Mouse (Mus musculus) forebrain, embryonic 15.5 days (tissue): ENCODE data around the gene Sstr4. TPM values are rescaled to one million over a fixed set of nuclear protein-coding genes. Genes with fewer than 3 reads are reported as not detected.
A peak's percentile ranks its signal among the peaks of the same experiment; 100 is the strongest.

Experiments
- ATAC-seq: fragments of 200-750 bp; cut with Nextera tagmentation; replicated peaks from 2 replicates; pipeline ENCODE4 v1.8.0; 2017; ENCODE audit warnings: mild to moderate bottlenecking, moderate TSS enrichment, moderate library complexity
- H3K27ac ChIP-seq: fragments of 300-500 bp; sonication (generic); replicated peaks from 2 replicates; pipeline ENCODE4 v1.5.1; 2015; ENCODE audit warnings: mild to moderate bottlenecking, inconsistent platforms
- H3K27me3 ChIP-seq: fragments of 300-500 bp; sonication (generic); 2 replicates; pipeline ENCODE4 v1.6.1; 2015; ENCODE audit warnings: inconsistent platforms
- H3K36me3 ChIP-seq: fragments of 300-500 bp; sonication (generic); 2 replicates; pipeline ENCODE4 v1.6.1; 2015; ENCODE audit warnings: mild to moderate bottlenecking, inconsistent platforms
- H3K4me1 ChIP-seq: fragments of 300-500 bp; sonication (generic); 2 replicates; pipeline ENCODE4 v1.6.1; 2015; ENCODE audit warnings: inconsistent platforms
- H3K4me2 ChIP-seq: fragments of 300-500 bp; sonication (generic); replicated peaks from 2 replicates; pipeline ENCODE4 v1.6.1; 2015; ENCODE audit warnings: mild to moderate bottlenecking, inconsistent platforms
- H3K4me3 ChIP-seq: fragments of 300-500 bp; sonication (generic); 2 replicates; pipeline ENCODE4 v1.5.1; 2015; ENCODE audit warnings: mild to moderate bottlenecking, inconsistent platforms
- H3K9ac ChIP-seq: fragments of 300-500 bp; sonication (generic); replicated peaks from 2 replicates; pipeline ENCODE4 v1.6.1; 2015; ENCODE audit warnings: mild to moderate bottlenecking, inconsistent platforms
- H3K9me3 ChIP-seq: fragments of 300-500 bp; sonication (generic); 2 replicates; pipeline ENCODE4 v1.6.1; 2016; ENCODE audit warnings: inconsistent platforms
- WGBS: fragments of 180-500 bp; shearing (Covaris S2); methylation state at CpG from one replicate; pipeline ENCODE4 v1.1.7; 2015; ENCODE audit warnings: mixed read lengths; 5-methylcytosine and 5-hydroxymethylcytosine counted together
- polyA plus RNA-seq: library from polyadenylated mRNA; unstranded; fragments of >200 nt; fragmentation: Nextera tagmentation; extraction: Ambion mirVana; gene quantifications from 2 replicates; pipeline ENCODE4 v1.2.1, GENCODE M21; 2015

Sstr4 gene
- polyA plus RNA-seq, 1 experiment from 2014 or later, result 1.5 TPM

DNA sequence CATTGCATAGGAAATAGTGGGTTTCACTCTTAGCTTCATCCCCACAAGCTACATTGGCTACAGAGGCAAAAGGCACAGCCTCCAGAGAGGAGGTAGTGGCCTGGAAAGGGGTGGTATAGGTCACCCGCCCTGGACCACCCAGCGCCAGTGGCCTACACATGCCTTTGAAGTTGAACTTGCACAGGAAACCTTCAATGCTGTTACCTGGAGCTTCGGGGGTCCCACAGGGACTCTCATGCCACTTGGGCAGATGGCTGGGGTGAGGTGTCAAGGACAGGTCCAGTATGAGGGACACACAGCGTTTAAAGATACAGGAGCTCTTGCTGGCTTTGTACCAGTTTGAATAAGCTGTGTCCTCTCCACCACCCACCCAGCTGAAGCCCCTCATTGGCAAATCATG, 47.6 kb downstream of the Sstr4 start:
- Histone ChIP-seq H3K27ac (0 out of 2 replicates have a peak overlapping the region, but pooled peaks have one; percentile 21), H3K4me1 (no peaks in the 10 kb centered on the region), H3K9me3 (no peaks in the 10 kb centered on the region), H3K27me3 (no peaks in the 10 kb centered on the region), H3K9ac (no peak overlapping the region), H3K4me3 (no peak overlapping the region), H3K36me3 (no peaks in the 10 kb centered on the region), H3K4me2 (no peak overlapping the region)
- ATAC-seq, result no peak; the same call in 1 of the 2 replicates
- 96% methylated on average over 4 of the region's 4 CpGs for WGBS

DNA sequence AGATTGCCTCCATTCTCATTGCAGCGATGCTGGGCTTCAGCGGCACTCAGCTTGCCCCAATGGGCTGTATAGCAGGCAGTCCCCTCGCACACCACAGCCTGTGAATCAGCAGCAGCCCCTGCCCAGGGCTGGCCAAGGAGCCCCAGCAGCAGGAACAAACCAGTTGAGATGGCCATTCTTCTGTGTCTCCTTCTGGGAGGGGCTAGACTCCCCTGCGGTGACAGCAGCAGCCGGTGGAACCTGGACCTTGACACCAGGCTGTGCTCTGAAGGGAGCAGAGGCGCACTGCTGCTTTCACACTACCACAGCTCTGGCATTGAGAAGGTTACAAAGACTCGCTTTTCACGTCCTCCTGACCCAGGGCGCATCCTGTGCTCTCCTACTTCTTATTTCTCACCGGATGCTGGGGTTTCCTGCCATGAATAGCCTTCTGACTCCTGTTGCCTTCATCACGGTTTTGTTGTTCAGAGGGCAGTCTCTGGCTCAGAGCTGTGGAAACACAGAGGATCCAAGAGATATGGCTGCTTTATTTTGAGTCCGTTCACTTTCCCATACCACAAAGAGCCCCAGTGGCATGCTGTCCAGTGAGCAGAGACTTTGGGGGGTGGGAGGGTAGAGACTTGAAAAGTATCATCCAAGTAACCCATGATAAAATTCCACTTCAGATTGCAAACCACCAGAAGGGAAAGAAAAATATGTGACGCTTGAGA, 48.3 kb downstream of the Sstr4 start, which contains the start of gene Cd93:
Gene Cd93, minus strand, starts transcription at position 315 of the 710 bp plus-strand sequence.
- Histone ChIP-seq H3K9me3 (no peaks in the 10 kb centered on the region), H3K27me3 (no peaks in the 10 kb centered on the region), H3K9ac (no peak within 1 kb of the TSS), H3K4me1 (no peaks in the 10 kb centered on the region), H3K4me2 (no peak within 1 kb of the TSS), H3K36me3 (no peaks in the 10 kb centered on the region), H3K4me3 (no peak within 1 kb of the TSS), H3K27ac (0 out of 2 replicates have a peak within 1 kb of the TSS, but pooled peaks have one; percentile 21)
- WGBS, result 69% methylated on average over 13 of the region's 13 CpGs
- ATAC-seq, result no peak; the same call in 1 of the 2 replicates

DNA sequence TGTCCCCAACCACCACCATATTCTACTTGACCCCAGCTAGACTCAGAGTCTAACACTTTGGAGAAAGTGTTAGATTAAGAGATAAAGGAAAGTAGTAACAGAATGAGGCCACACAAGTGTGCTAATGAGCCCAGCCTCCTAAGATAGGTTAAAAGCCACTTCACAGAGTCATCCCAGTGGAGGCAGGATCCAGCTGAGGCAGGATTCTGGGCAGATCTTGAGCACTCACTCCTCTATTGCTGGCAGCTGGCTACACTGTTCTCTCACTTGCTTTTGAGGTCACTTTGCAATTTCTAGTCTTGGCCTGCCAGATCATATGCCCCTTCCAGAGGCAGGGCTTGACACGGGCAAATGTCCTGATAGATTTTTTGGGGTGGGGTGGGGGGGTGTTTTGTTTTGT, 49.3 kb downstream of the Sstr4 start:
- no peak for ATAC-seq

DNA sequence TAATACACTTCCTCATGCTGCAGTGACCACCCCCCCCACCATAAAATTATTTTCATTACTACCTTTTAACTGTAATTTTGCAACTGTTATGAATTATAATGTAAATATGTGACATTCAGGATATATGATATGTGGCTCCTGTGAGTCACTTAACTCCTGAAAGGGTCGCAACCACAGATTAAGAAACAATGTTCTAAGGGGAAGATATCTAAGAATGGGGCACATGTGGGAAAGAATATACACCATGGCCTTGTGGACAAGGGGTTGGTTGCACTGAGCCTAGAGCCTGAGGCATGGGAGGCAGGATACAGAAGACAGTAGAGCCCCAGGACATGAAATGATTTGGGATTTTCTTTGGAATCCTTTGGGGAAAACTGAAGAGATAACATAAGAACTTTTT, 50.5 kb downstream of the Sstr4 start:
- no peaks in the 10 kb centered on the region for H3K36me3 ChIP-seq
- no peaks in the 10 kb centered on the region for H3K4me1 ChIP-seq
- H3K4me2 ChIP-seq, result no peak overlapping the region
- no peaks in the 10 kb centered on the region for H3K9me3 ChIP-seq
- no peak overlapping the region for H3K4me3 ChIP-seq
- no peaks in the 10 kb centered on the region for H3K27me3 ChIP-seq
- 98% methylated on average over 1 of the region's 1 CpGs for WGBS
- H3K27ac ChIP-seq, result no peak overlapping the region
- H3K9ac ChIP-seq, result no peak overlapping the region
- no peak for ATAC-seq

More for the DNA sequence above, 49.3 kb downstream of the Sstr4 start:
- Histone ChIP-seq H3K27ac (no peak overlapping the region), H3K36me3 (no peaks in the 10 kb centered on the region), H3K9ac (no peak overlapping the region), H3K4me3 (no peak overlapping the region), H3K4me2 (no peak overlapping the region), H3K9me3 (no peaks in the 10 kb centered on the region), H3K4me1 (no peaks in the 10 kb centered on the region), H3K27me3 (no peaks in the 10 kb centered on the region)
- WGBS, result 81% methylated on average over 1 of the region's 1 CpGs

Other genes starting within 250 kb of the Sstr4 start
- 5.0 and 5.3 TPM in 2 replicates for gene Thbd, start 12.8 kb downstream of the Sstr4 start, polyA plus RNA-seq
- 6.2 and 6.5 TPM in 2 replicates for gene Cd93, start 48.2 kb downstream of the Sstr4 start, polyA plus RNA-seq